Mouse (Mus musculus) heart, adult 8-10 months (tissue): ENCODE data around the gene Ahsg. TPM values are rescaled to one million over a fixed set of nuclear protein-coding genes. Genes with fewer than 3 reads are reported as not detected.

ENCODE experiments used
- DNase-seq: peaks from one replicate; pipeline ENCODE4 v3.0.0; 2022; ENCODE audit warnings: low spot score
- total RNA-seq, 4 experiments: library from RNA; stranded (reverse); gene quantifications; 2 replicates each; pipeline ENCODE4 v1.2.4; 2022

Gene Ahsg
- total RNA-seq, 4 experiments from 2014 or later, result 5.3 to 8.9 (median 6.8) TPM

GRCm38 (mm10) chr16:22886726-22887125, 4.4 kb upstream of the Ahsg start:
- DNase-seq, result no peak

- no peak for DNase-seq
These were observed 2.2 kb upstream of the Ahsg start for GRCm38 (mm10) chr16:22888835-22889234.

GRCm38 (mm10) chr16:22889716-22890115, 1.4 kb upstream of the Ahsg start:
- DNase-seq, result no peak

- no peak for DNase-seq
These were observed 667 bp downstream of the Ahsg start for GRCm38 (mm10) chr16:22891733-22892154.

- no peak for DNase-seq
These were observed 3.0 kb downstream of the Ahsg start for GRCm38 (mm10) chr16:22894095-22894494.

GRCm38 (mm10) chr16:22896618-22897017, 5.5 kb downstream of the Ahsg start:
- DNase-seq, result no peak

GRCm38 (mm10) chr16:22899346-22899745, 8.3 kb downstream of the Ahsg start:
- DNase-seq, result no peak

- DNase-seq, result no peak
These were observed 8.9 kb downstream of the Ahsg start for GRCm38 (mm10) chr16:22899866-22900570.

GRCm38 (mm10) chr16:22901326-22901725, 10.2 kb downstream of the Ahsg start:
- DNase-seq, result no peak

GRCm38 (mm10) chr16:22909290-22909689, 18.2 kb downstream of the Ahsg start:
- DNase-seq, result no peak

- DNase-seq, result peak; percentile 43
These were observed 20.9 kb downstream of the Ahsg start for GRCm38 (mm10) chr16:22911986-22912385.

GRCm38 (mm10) chr16:22912886-22913285, 21.8 kb downstream of the Ahsg start:
- DNase-seq, result no peak

GRCm38 (mm10) chr16:22914276-22914675, 23.2 kb downstream of the Ahsg start:
- no peak for DNase-seq

GRCm38 (mm10) chr16:22918034-22918433, 27.0 kb downstream of the Ahsg start, which contains the start of gene Fetub:
Gene Fetub (plus strand): TSS chr16:22918334.
- no peak for DNase-seq

- no peak for DNase-seq
These were observed 27.7 kb downstream of the Ahsg start for GRCm38 (mm10) chr16:22918664-22919312.

- peak; percentile 27 for DNase-seq
These were observed 29.1 kb downstream of the Ahsg start for GRCm38 (mm10) chr16:22919971-22920854.

- DNase-seq, result no peak
These were observed 30.7 kb downstream of the Ahsg start for GRCm38 (mm10) chr16:22921761-22922160.

GRCm38 (mm10) chr16:22922433-22922832, 31.4 kb downstream of the Ahsg start:
- DNase-seq, result no peak

- DNase-seq, result no peak
These were observed 38.5 kb downstream of the Ahsg start for GRCm38 (mm10) chr16:22929575-22929974.

GRCm38 (mm10) chr16:22931431-22932200, 40.5 kb downstream of the Ahsg start:
- no peak for DNase-seq

- no peak for DNase-seq
These were observed 46.6 kb downstream of the Ahsg start for GRCm38 (mm10) chr16:22937631-22938030.
